Mouse (Mus musculus) heart, embryonic 15.5 days (tissue): ENCODE measurements at regions not wholly inside any gene's neighbourhood (a gene's known extent, or its start where the extent isn't known, plus 50 kb on each side); places are given as distances from the start of the nearest gene placed in this dataset.

ENCODE experiments used
- ATAC-seq: fragments of 200-750 bp; cut with Nextera tagmentation; replicated peaks from 2 replicates; pipeline ENCODE4 v1.8.0; 2017; ENCODE audit warnings: low read depth, moderate TSS enrichment; ENCODE audit not compliant: insufficient number of reproducible peaks, insufficient read depth, low FRiP score
- H3K27ac ChIP-seq: fragments of 300-500 bp; sonication (generic); 2 replicates; pipeline ENCODE4 v1.5.1; 2015; ENCODE audit warnings: mild to moderate bottlenecking, inconsistent platforms
- H3K27me3 ChIP-seq: fragments of 300-500 bp; sonication (generic); 2 replicates; pipeline ENCODE4 v1.6.1; 2015; ENCODE audit warnings: inconsistent platforms
- H3K36me3 ChIP-seq: fragments of 300-500 bp; sonication (generic); 2 replicates; pipeline ENCODE4 v1.6.1; 2015; ENCODE audit warnings: mild to moderate bottlenecking, inconsistent platforms
- H3K4me1 ChIP-seq: fragments of 300-500 bp; sonication (generic); replicated peaks from 2 replicates; pipeline ENCODE4 v1.6.1; 2015; ENCODE audit warnings: inconsistent platforms
- H3K4me2 ChIP-seq: fragments of 300-500 bp; sonication (generic); 2 replicates; pipeline ENCODE4 v1.6.1; 2015; ENCODE audit warnings: inconsistent platforms, mild to moderate bottlenecking, moderate library complexity
- H3K4me3 ChIP-seq: fragments of 300-500 bp; sonication (generic); 2 replicates; pipeline ENCODE4 v1.5.1; 2015; ENCODE audit warnings: mild to moderate bottlenecking, inconsistent platforms
- H3K9ac ChIP-seq: fragments of 300-500 bp; sonication (generic); 2 replicates; pipeline ENCODE4 v1.6.1; 2015; ENCODE audit warnings: mild to moderate bottlenecking, inconsistent platforms
- H3K9me3 ChIP-seq: fragments of 300-500 bp; sonication (generic); replicated peaks from 2 replicates; pipeline ENCODE4 v1.6.1; 2016; ENCODE audit warnings: inconsistent platforms
- WGBS: fragments of 180-500 bp; shearing (Covaris S2); methylation state at CpG from one replicate; pipeline ENCODE4 v1.1.7; 2015; ENCODE audit warnings: mixed read lengths; 5-methylcytosine and 5-hydroxymethylcytosine counted together

- H3K36me3 ChIP-seq: no peaks in the 10 kb centered on the region
- no peak overlapping the region for H3K4me3 ChIP-seq
- no peak overlapping the region for H3K9ac ChIP-seq
- no peaks in the 10 kb centered on the region for H3K9me3 ChIP-seq
- ATAC-seq: 0 out of 2 replicates have a peak, but pooled peaks have one; percentile 18
- H3K27me3 ChIP-seq: no peaks in the 10 kb centered on the region
- H3K4me2 ChIP-seq: no peak overlapping the region
- WGBS: 58% methylated on average over 12 of the region's 12 CpGs
- peaks cover 6% of the 10 kb centered on the region for H3K4me1 ChIP-seq
- H3K27ac ChIP-seq: no peak overlapping the region
Observed at GRCm38 (mm10) chr3:9168955-9169354, 440.9 kb downstream of the Zfp704 start.

GRCm38 (mm10) chr3:9159073-9159472, 450.8 kb downstream of the Zfp704 start:
- no peak for ATAC-seq
- Histone ChIP-seq H3K27me3 (no peaks in the 10 kb centered on the region), H3K4me2 (no peak overlapping the region), H3K9me3 (no peaks in the 10 kb centered on the region), H3K27ac (no peak overlapping the region), H3K4me1 (peaks cover 3% of the 10 kb centered on the region), H3K36me3 (no peaks in the 10 kb centered on the region), H3K9ac (no peak overlapping the region), H3K4me3 (no peak overlapping the region)
- 35% methylated on average over 15 of the region's 15 CpGs for WGBS

GRCm38 (mm10) chr3:9154172-9154571, 455.7 kb downstream of the Zfp704 start:
- Histone ChIP-seq H3K27ac (no peak overlapping the region), H3K4me1 (peaks cover 6% of the 10 kb centered on the region), H3K27me3 (no peaks in the 10 kb centered on the region), H3K4me2 (no peak overlapping the region), H3K9me3 (no peaks in the 10 kb centered on the region), H3K36me3 (no peaks in the 10 kb centered on the region), H3K4me3 (no peak overlapping the region), H3K9ac (no peak overlapping the region)
- whole genome bisulfite sequencing: 71% methylated on average over 7 of the region's 7 CpGs
- 0 out of 2 replicates have a peak, but pooled peaks have one; percentile 10 for ATAC-seq

- peaks cover 6% of the 10 kb centered on the region for H3K4me1 ChIP-seq
- no peak overlapping the region for H3K4me2 ChIP-seq
- H3K9me3 ChIP-seq: no peaks in the 10 kb centered on the region
- H3K27me3 ChIP-seq: no peaks in the 10 kb centered on the region
- no peak overlapping the region for H3K4me3 ChIP-seq
- ATAC-seq: peak; percentile 22; the same call in 1 of the 2 replicates
- H3K9ac ChIP-seq: no peak overlapping the region
- H3K36me3 ChIP-seq: no peaks in the 10 kb centered on the region
- WGBS: 33% methylated on average over 5 of the region's 5 CpGs
- no peak overlapping the region for H3K27ac ChIP-seq
Observed at GRCm38 (mm10) chr3:9153690-9154089, 456.2 kb downstream of the Zfp704 start.

- Histone ChIP-seq H3K4me1 (peaks cover 6% of the 10 kb centered on the region), H3K4me3 (no peak overlapping the region), H3K27ac (no peak overlapping the region), H3K36me3 (no peaks in the 10 kb centered on the region), H3K9me3 (no peaks in the 10 kb centered on the region), H3K27me3 (no peaks in the 10 kb centered on the region), H3K9ac (no peak overlapping the region), H3K4me2 (no peak overlapping the region)
- no peak for ATAC-seq
- WGBS: 45% methylated on average over 1 of the region's 1 CpGs
Observed at GRCm38 (mm10) chr3:9152256-9152655, 457.6 kb downstream of the Zfp704 start.

- WGBS: 58% methylated on average over 2 of the region's 2 CpGs
- Histone ChIP-seq H3K36me3 (no peaks in the 10 kb centered on the region), H3K9ac (no peak overlapping the region), H3K9me3 (no peaks in the 10 kb centered on the region), H3K27me3 (no peaks in the 10 kb centered on the region), H3K4me2 (no peak overlapping the region), H3K4me3 (no peak overlapping the region), H3K4me1 (peaks cover 6% of the 10 kb centered on the region), H3K27ac (no peak overlapping the region)
- no peak for ATAC-seq
Observed at GRCm38 (mm10) chr3:9151590-9151989, 458.3 kb downstream of the Zfp704 start.

GRCm38 (mm10) chr3:9148605-9149004, 461.3 kb downstream of the Zfp704 start:
- Histone ChIP-seq H3K4me1 (no peaks in the 10 kb centered on the region), H3K4me2 (no peak overlapping the region), H3K27me3 (no peaks in the 10 kb centered on the region), H3K9ac (no peak overlapping the region), H3K36me3 (no peaks in the 10 kb centered on the region), H3K27ac (no peak overlapping the region), H3K4me3 (no peak overlapping the region), H3K9me3 (no peaks in the 10 kb centered on the region)
- ATAC-seq: no peak
- WGBS: 72% methylated on average over 5 of the region's 5 CpGs

GRCm38 (mm10) chr3:9146481-9146880, 463.4 kb downstream of the Zfp704 start:
- no peaks in the 10 kb centered on the region for H3K27me3 ChIP-seq
- no peaks in the 10 kb centered on the region for H3K4me1 ChIP-seq
- H3K9ac ChIP-seq: no peak overlapping the region
- H3K4me2 ChIP-seq: no peak overlapping the region
- no peaks in the 10 kb centered on the region for H3K9me3 ChIP-seq
- H3K27ac ChIP-seq: no peak overlapping the region
- H3K36me3 ChIP-seq: no peaks in the 10 kb centered on the region
- no peak overlapping the region for H3K4me3 ChIP-seq
- no peak for ATAC-seq
- 70% methylated on average over 6 of the region's 6 CpGs for WGBS

GRCm38 (mm10) chr3:9145612-9146011, 464.3 kb downstream of the Zfp704 start:
- Histone ChIP-seq H3K9me3 (no peaks in the 10 kb centered on the region), H3K4me2 (no peak overlapping the region), H3K9ac (no peak overlapping the region), H3K4me1 (no peaks in the 10 kb centered on the region), H3K4me3 (no peak overlapping the region), H3K36me3 (no peaks in the 10 kb centered on the region), H3K27ac (no peak overlapping the region), H3K27me3 (no peaks in the 10 kb centered on the region)
- 87% methylated on average over 7 of the region's 7 CpGs for WGBS
- ATAC-seq: no peak

- no peaks in the 10 kb centered on the region for H3K4me1 ChIP-seq
- H3K9ac ChIP-seq: no peak overlapping the region
- H3K4me2 ChIP-seq: no peak overlapping the region
- WGBS: 80% methylated on average over 5 of the region's 5 CpGs
- H3K36me3 ChIP-seq: no peaks in the 10 kb centered on the region
- H3K27me3 ChIP-seq: no peaks in the 10 kb centered on the region
- no peaks in the 10 kb centered on the region for H3K9me3 ChIP-seq
- no peak for ATAC-seq
- H3K4me3 ChIP-seq: no peak overlapping the region
- H3K27ac ChIP-seq: no peak overlapping the region
Observed at GRCm38 (mm10) chr3:9141836-9142235, 468.0 kb downstream of the Zfp704 start.

- Histone ChIP-seq H3K36me3 (no peaks in the 10 kb centered on the region), H3K27me3 (no peaks in the 10 kb centered on the region), H3K9ac (no peak overlapping the region), H3K4me1 (peaks cover 9% of the 10 kb centered on the region), H3K27ac (no peak overlapping the region), H3K4me3 (no peak overlapping the region), H3K4me2 (no peak overlapping the region), H3K9me3 (no peaks in the 10 kb centered on the region)
- no peak for ATAC-seq
- WGBS: 74% methylated on average over 22 of the region's 22 CpGs
Observed at GRCm38 (mm10) chr3:9137131-9137874, 472.6 kb downstream of the Zfp704 start.

GRCm38 (mm10) chr3:9133991-9134390, 475.9 kb downstream of the Zfp704 start:
- Histone ChIP-seq H3K36me3 (no peaks in the 10 kb centered on the region), H3K27ac (no peak overlapping the region), H3K4me3 (no peak overlapping the region), H3K4me1 (peaks cover 9% of the 10 kb centered on the region), H3K27me3 (no peaks in the 10 kb centered on the region), H3K4me2 (peak overlapping the region; percentile 39), H3K9me3 (no peaks in the 10 kb centered on the region), H3K9ac (no peak overlapping the region)
- WGBS: 45% methylated on average over 12 of the region's 12 CpGs
- ATAC-seq: no peak; the same call in 1 of the 2 replicates
